Mouse (Mus musculus) ES-Bruce4 (cell line): ENCODE data around the gene Prkd2. TPM values are rescaled to one million over a fixed set of nuclear protein-coding genes. Genes with fewer than 3 reads are reported as not detected.
A peak's percentile ranks its signal among the peaks of the same experiment; 100 is the strongest.

Experiments
- H3K27ac ChIP-seq: 2 replicates; pipeline ENCODE4 v1.5.1; 2012; ENCODE audit warnings: low read length, inconsistent platforms; ENCODE audit not compliant: insufficient read depth
- H3K27me3 ChIP-seq: 2 replicates; pipeline ENCODE4 v1.6.1; 2012; ENCODE audit warnings: mild to moderate bottlenecking, low read length, inconsistent platforms; ENCODE audit not compliant: control insufficient read depth, poor library complexity, insufficient read depth, severe bottlenecking
- H3K36me3 ChIP-seq: 2 replicates; pipeline ENCODE4 v1.6.1; 2012; ENCODE audit warnings: inconsistent platforms, mild to moderate bottlenecking, low read length, moderate library complexity; ENCODE audit not compliant: control insufficient read depth, poor library complexity, insufficient read depth, severe bottlenecking
- H3K4me1 ChIP-seq: one replicate; pipeline ENCODE4 v1.8.1; 2011; ENCODE audit warnings: low read length; ENCODE audit not compliant: control insufficient read depth, insufficient read depth
- H3K4me3 ChIP-seq: 2 replicates; pipeline ENCODE4 v1.5.1; 2011; ENCODE audit warnings: low read depth, mild to moderate bottlenecking, low read length
- H3K9ac ChIP-seq: 2 replicates; pipeline ENCODE4 v1.6.1; 2012; ENCODE audit warnings: low read depth, mild to moderate bottlenecking, inconsistent platforms; ENCODE audit not compliant: poor library complexity, severe bottlenecking
- H3K9me3 ChIP-seq: replicated peaks from 2 replicates; pipeline ENCODE4 v1.6.1; 2012; ENCODE audit warnings: mild to moderate bottlenecking, low read length, inconsistent platforms; ENCODE audit not compliant: control insufficient read depth, poor library complexity, insufficient read depth, severe bottlenecking
- CTCF ChIP-seq: IDR thresholded peaks from one replicate; pipeline ENCODE4 v1.8.1; 2011; ENCODE audit warnings: low read depth, low read length
- EP300 ChIP-seq: IDR thresholded peaks from 2 replicates; pipeline ENCODE4 v1.6.1; 2011; ENCODE audit warnings: low read depth, low read length; ENCODE audit not compliant: insufficient read depth
- POLR2A ChIP-seq: IDR thresholded peaks from one replicate; pipeline ENCODE4 v1.8.1; 2011; ENCODE audit warnings: low read length; ENCODE audit not compliant: insufficient read depth
- polyA plus RNA-seq: library from polyadenylated mRNA; stranded (reverse); fragments of >200 nt; gene quantifications from 2 replicates; pipeline ENCODE4 v1.2.4, GENCODE M21; 2011; ENCODE audit warnings: low read depth; ENCODE audit not compliant: missing spikeins, insufficient read depth, insufficient read length

Gene Prkd2
- polyA plus RNA-seq, 1 experiment = 18.5 TPM

- Histone ChIP-seq H3K27me3 (no peaks in the 10 kb centered on the region), H3K9ac (no peak overlapping the region), H3K4me1 (no peaks in the 10 kb centered on the region), H3K9me3 (no peaks in the 10 kb centered on the region), H3K4me3 (no peak overlapping the region), H3K27ac (no peak overlapping the region), H3K36me3 (no peaks in the 10 kb centered on the region)
- peak; percentile 6 for TF ChIP-seq CTCF
- TF ChIP-seq EP300 = no peak
These were observed 17.4 kb downstream of the Prkd2 start for GRCm38 (mm10) chr7:16859902-16860651.

GRCm38 (mm10) chr7:16867488-16867887 is 24.8 kb downstream of the Prkd2 start:
- Histone ChIP-seq H3K9ac (no peak overlapping the region), H3K36me3 (no peaks in the 10 kb centered on the region), H3K9me3 (no peaks in the 10 kb centered on the region), H3K27ac (no peak overlapping the region), H3K4me3 (no peak overlapping the region), H3K4me1 (no peaks in the 10 kb centered on the region), H3K27me3 (no peaks in the 10 kb centered on the region)
- no peak for TF ChIP-seq POLR2A
- no peak for TF ChIP-seq CTCF
- no peak for TF ChIP-seq EP300

- no peaks in the 10 kb centered on the region for H3K36me3 ChIP-seq
These were observed 26.8 kb downstream of the Prkd2 start for GRCm38 (mm10) chr7:16869497-16869896.

DNA sequence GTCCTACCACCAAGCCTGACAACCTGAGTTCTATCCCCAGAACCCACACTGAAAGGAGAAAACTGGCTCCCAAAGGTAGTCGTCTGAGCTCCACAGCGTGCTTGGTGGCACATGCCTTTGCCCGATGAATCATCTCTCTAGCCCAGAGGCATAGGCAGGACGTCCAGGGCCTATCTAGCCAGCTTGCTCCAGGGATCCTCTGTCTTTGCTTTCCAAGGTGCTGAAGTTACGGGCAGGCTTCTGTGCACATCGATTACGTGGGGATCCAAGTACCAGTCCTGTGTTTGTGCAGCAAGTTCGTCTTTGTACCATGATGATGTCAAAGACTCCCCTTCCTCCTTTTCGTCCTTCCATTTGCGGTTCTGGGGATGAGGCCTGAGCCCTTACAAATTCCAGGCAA is 28.9 kb downstream of the Prkd2 start:
- no peaks in the 10 kb centered on the region for H3K9me3 ChIP-seq
- no peak overlapping the region for H3K4me3 ChIP-seq
- H3K27ac ChIP-seq = no peak overlapping the region
- H3K36me3 ChIP-seq = no peaks in the 10 kb centered on the region
- no peaks in the 10 kb centered on the region for H3K27me3 ChIP-seq
- TF ChIP-seq POLR2A = no peak
- TF ChIP-seq CTCF = no peak
- no peak for TF ChIP-seq EP300
- no peak overlapping the region for H3K9ac ChIP-seq
- no peaks in the 10 kb centered on the region for H3K4me1 ChIP-seq

More at GRCm38 (mm10) chr7:16869497-16869896, 26.8 kb downstream of the Prkd2 start:
- H3K9ac ChIP-seq = 0 out of 2 replicates have a peak overlapping the region, but pooled peaks have one; percentile 6
- H3K27me3 ChIP-seq = no peaks in the 10 kb centered on the region
- TF ChIP-seq EP300 (no peak), POLR2A (no peak), CTCF (no peak)
- H3K9me3 ChIP-seq = no peaks in the 10 kb centered on the region
- H3K27ac ChIP-seq = no peak overlapping the region
- peak overlapping the region; percentile 60 for H3K4me3 ChIP-seq
- H3K4me1 ChIP-seq = no peaks in the 10 kb centered on the region

GRCm38 (mm10) chr7:16872478-16872877 is 29.8 kb downstream of the Prkd2 start:
- no peaks in the 10 kb centered on the region for H3K9me3 ChIP-seq
- no peak overlapping the region for H3K27ac ChIP-seq
- no peaks in the 10 kb centered on the region for H3K27me3 ChIP-seq
- TF ChIP-seq EP300 (no peak), CTCF (no peak), POLR2A (no peak)
- H3K9ac ChIP-seq = no peak overlapping the region
- H3K4me3 ChIP-seq = no peak overlapping the region
- no peaks in the 10 kb centered on the region for H3K4me1 ChIP-seq
- H3K36me3 ChIP-seq = no peaks in the 10 kb centered on the region

- no peaks in the 10 kb centered on the region for H3K4me1 ChIP-seq
- no peak overlapping the region for H3K4me3 ChIP-seq
- no peak overlapping the region for H3K9ac ChIP-seq
- no peaks in the 10 kb centered on the region for H3K27me3 ChIP-seq
- TF ChIP-seq POLR2A = no peak
- H3K36me3 ChIP-seq = no peaks in the 10 kb centered on the region
- no peaks in the 10 kb centered on the region for H3K9me3 ChIP-seq
- no peak overlapping the region for H3K27ac ChIP-seq
These were observed 30.7 kb downstream of the Prkd2 start for GRCm38 (mm10) chr7:16873392-16873791.
